Mouse (Mus musculus): Measurements from ENCODE around the gene Pdcd7. TPM values are rescaled to one million over a fixed set of nuclear protein-coding genes. Genes with fewer than 3 reads are reported as not detected.
A peak's percentile ranks its signal among the peaks of the same experiment; 100 is the strongest.

The Pdcd7 gene
- polyA plus RNA-seq, 1 experiment = 31.1 TPM

DNA sequence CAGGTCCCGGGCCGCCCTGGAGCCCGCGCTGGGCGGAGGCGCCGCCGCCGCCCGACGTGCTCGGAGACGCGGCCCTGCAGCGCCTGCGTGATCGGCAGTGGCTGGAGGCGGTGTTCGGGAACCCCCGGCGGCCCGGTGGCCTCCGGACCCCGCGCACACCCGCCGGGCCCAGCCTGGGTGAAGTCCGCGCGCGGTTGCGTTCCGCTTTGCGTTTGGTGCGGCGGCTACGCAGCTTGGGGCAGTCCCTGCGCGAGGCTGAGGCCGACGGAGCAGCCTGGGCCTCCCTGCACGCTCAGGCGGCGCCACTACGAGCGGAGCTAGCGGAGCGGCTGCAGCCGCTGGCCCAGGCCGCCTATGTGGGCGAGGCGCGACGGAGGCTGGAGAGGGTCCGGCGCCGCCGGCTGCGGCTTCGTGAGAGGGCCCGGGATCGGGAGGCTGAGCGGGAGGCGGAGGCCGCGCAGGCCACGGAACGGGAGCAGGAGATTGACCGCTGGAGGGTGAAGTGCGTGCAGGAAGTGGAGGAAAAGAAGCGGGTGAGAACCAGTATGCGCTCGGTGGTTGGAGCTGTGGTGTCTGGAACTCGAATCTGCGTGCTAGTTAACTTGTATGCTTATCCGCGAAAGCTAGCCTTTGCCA, 690 bp downstream of the Pdcd7 start:
- TF ChIP-seq EP300 (IDR thresholded peaks at IDR 0.05; ENCODE audit: insufficient read depth, low read depth, low read length) (no peak), CTCF (IDR thresholded peaks at IDR 0.05; ENCODE audit: low read depth, low read length) (no peak), POLR2A (IDR thresholded peaks at IDR 0.05; ENCODE audit: insufficient read depth, low read length) (no peak)
- peaks cover 1% of the 10 kb centered on the region for H3K4me1 ChIP-seq (ENCODE audit: control insufficient read depth, insufficient read depth, low read length)
- peaks cover 5% of the 10 kb centered on the region for H3K9me3 ChIP-seq (replicated peaks; ENCODE audit: control insufficient read depth, insufficient read depth, low read length, poor library complexity, severe bottlenecking)
- H3K27me3 ChIP-seq (ENCODE audit: control insufficient read depth, insufficient read depth, low read length, poor library complexity, severe bottlenecking) = no peaks in the 10 kb centered on the region
- H3K36me3 ChIP-seq (ENCODE audit: control insufficient read depth, insufficient read depth, low read length, poor library complexity, severe bottlenecking) = no peaks in the 10 kb centered on the region
- H3K9ac ChIP-seq (ENCODE audit: low read depth, poor library complexity, severe bottlenecking) = peak overlapping the region; percentile 89
- H3K27ac ChIP-seq (ENCODE audit: insufficient read depth, low read length) = no peak overlapping the region; the same call in 1 of the 2 replicates
- H3K4me3 ChIP-seq (ENCODE audit: low read depth, low read length) = peak overlapping the region; percentile 70

DNA sequence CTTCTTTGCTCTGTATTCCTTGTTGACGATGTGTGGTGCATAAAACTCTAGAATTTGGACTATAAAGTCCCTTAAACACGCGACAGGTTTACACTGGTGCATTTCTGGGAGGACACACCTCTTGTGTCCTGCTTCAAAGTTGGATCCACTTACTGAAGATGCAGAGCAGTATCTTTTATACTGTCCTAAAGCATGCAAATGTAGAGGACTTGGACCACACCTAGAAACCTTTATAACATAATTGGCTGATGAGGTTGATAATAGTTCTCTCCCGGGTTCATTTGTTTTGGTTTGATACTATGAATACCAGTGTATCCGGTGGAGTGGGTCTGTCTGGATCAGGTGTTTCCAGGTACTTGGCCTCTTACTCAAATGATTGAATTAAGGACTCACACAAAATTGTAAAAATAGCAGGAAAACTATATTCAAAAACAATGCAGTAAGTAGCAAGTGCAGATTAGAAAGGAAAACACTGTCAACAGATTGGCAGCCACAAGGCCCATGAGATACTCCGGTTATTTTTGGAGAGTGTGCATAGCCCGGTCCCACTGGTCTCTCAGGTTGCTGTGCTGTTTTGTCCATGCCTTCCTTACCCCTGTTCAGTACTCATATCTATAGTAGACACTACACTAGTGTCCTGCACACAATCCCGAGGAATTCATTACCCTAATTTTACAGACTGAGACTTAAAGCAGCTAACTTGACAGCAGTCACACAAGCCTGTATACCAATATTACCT, 1.4 kb downstream of the Pdcd7 start:
- Histone ChIP-seq H3K9me3 (replicated peaks; ENCODE audit: control insufficient read depth, insufficient read depth, low read length, poor library complexity, severe bottlenecking) (peaks cover 5% of the 10 kb centered on the region), H3K4me3 (ENCODE audit: low read depth, low read length) (peak overlapping the region; percentile 70), H3K27me3 (ENCODE audit: control insufficient read depth, insufficient read depth, low read length, poor library complexity, severe bottlenecking) (no peaks in the 10 kb centered on the region), H3K9ac (ENCODE audit: low read depth, poor library complexity, severe bottlenecking) (peak overlapping the region; percentile 89), H3K36me3 (ENCODE audit: control insufficient read depth, insufficient read depth, low read length, poor library complexity, severe bottlenecking) (no peaks in the 10 kb centered on the region), H3K27ac (ENCODE audit: insufficient read depth, low read length) (no peak overlapping the region; the same call in 1 of the 2 replicates), H3K4me1 (ENCODE audit: control insufficient read depth, insufficient read depth, low read length) (peaks cover 1% of the 10 kb centered on the region)
- no peak for TF ChIP-seq CTCF (IDR thresholded peaks at IDR 0.05; ENCODE audit: low read depth, low read length)
- TF ChIP-seq POLR2A (IDR thresholded peaks at IDR 0.05; ENCODE audit: insufficient read depth, low read length) = no peak
- TF ChIP-seq EP300 (IDR thresholded peaks at IDR 0.05; ENCODE audit: insufficient read depth, low read depth, low read length) = no peak

DNA sequence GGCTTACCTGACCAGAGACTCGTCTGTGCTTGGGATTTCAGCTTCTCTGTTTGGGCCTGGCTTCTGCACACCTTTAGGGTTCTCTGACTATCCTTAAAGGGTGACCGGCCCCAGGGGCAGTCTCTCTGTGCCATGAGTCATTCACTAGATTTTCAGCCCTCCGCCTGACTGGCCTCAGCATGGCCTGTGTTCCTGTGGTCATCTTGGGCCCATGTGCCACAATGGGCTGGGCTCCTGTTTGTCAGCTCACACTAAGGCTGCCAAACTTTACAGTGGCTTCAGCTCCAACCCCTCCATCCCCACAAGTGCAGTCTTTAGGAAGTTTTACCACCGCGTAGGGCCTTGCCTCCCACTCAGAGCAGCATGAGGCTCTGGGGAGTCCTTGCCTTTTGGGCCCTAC, 7.3 kb downstream of the Pdcd7 start:
- Histone ChIP-seq H3K9ac (ENCODE audit: low read depth, poor library complexity, severe bottlenecking) (no peak overlapping the region), H3K4me3 (ENCODE audit: low read depth, low read length) (no peak overlapping the region), H3K36me3 (ENCODE audit: control insufficient read depth, insufficient read depth, low read length, poor library complexity, severe bottlenecking) (peaks cover 26% of the 10 kb centered on the region), H3K27ac (ENCODE audit: insufficient read depth, low read length) (no peak overlapping the region), H3K27me3 (ENCODE audit: control insufficient read depth, insufficient read depth, low read length, poor library complexity, severe bottlenecking) (no peaks in the 10 kb centered on the region), H3K4me1 (ENCODE audit: control insufficient read depth, insufficient read depth, low read length) (no peaks in the 10 kb centered on the region), H3K9me3 (replicated peaks; ENCODE audit: control insufficient read depth, insufficient read depth, low read length, poor library complexity, severe bottlenecking) (no peaks in the 10 kb centered on the region)
- TF ChIP-seq EP300 (IDR thresholded peaks at IDR 0.05; ENCODE audit: insufficient read depth, low read depth, low read length) (no peak), POLR2A (IDR thresholded peaks at IDR 0.05; ENCODE audit: insufficient read depth, low read length) (no peak), CTCF (IDR thresholded peaks at IDR 0.05; ENCODE audit: low read depth, low read length) (no peak)

DNA sequence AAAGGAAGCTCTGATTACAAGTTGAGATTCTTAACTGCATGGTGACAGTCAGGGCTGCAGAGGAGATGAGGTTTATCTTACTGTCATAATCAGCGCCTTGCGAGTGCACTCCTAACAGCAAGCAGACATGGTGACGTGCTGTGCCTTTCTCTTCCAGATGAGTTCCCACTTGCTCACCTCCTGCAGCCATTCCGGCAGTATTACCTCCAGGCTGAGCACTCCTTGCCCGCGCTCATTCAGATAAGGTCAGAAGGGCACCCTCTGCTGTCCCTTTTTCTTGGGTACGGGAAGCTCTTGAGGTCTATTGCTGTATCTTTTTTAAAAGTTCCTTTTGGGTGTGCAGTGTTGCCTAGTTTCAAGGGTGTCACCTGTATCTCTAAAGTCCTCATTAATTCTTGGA, 10.7 kb downstream of the Pdcd7 start:
- H3K9ac ChIP-seq (ENCODE audit: low read depth, poor library complexity, severe bottlenecking) = no peak overlapping the region
- TF ChIP-seq CTCF (IDR thresholded peaks at IDR 0.05; ENCODE audit: low read depth, low read length) = no peak
- TF ChIP-seq POLR2A (IDR thresholded peaks at IDR 0.05; ENCODE audit: insufficient read depth, low read length) = no peak
- TF ChIP-seq EP300 (IDR thresholded peaks at IDR 0.05; ENCODE audit: insufficient read depth, low read depth, low read length) = no peak
- H3K36me3 ChIP-seq (ENCODE audit: control insufficient read depth, insufficient read depth, low read length, poor library complexity, severe bottlenecking) = peaks cover 44% of the 10 kb centered on the region
- no peak overlapping the region for H3K27ac ChIP-seq (ENCODE audit: insufficient read depth, low read length)
- no peaks in the 10 kb centered on the region for H3K4me1 ChIP-seq (ENCODE audit: control insufficient read depth, insufficient read depth, low read length)
- no peaks in the 10 kb centered on the region for H3K9me3 ChIP-seq (replicated peaks; ENCODE audit: control insufficient read depth, insufficient read depth, low read length, poor library complexity, severe bottlenecking)
- no peaks in the 10 kb centered on the region for H3K27me3 ChIP-seq (ENCODE audit: control insufficient read depth, insufficient read depth, low read length, poor library complexity, severe bottlenecking)
- no peak overlapping the region for H3K4me3 ChIP-seq (ENCODE audit: low read depth, low read length)

DNA sequence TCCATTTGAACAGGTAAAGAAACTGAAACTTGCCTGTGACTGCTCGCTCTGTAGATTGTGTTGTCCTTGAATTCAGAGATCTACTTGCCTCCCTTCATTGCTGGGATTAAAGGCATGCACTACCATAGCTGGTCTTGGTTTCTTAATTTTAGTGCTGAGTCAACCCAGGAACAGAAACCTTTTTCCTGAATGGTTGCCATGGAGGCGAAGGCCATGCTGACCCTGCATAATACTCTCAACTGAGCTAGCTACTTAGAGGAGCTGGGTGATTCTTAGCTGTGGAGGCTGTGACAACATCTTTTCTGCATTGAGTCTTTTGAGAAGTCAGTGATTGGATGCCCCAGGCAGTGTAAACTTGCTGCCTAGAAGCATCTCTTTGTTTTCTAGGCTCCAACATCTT, 11.1 kb downstream of the Pdcd7 start:
- Histone ChIP-seq H3K9ac (ENCODE audit: low read depth, poor library complexity, severe bottlenecking) (no peak overlapping the region), H3K4me3 (ENCODE audit: low read depth, low read length) (no peak overlapping the region), H3K9me3 (replicated peaks; ENCODE audit: control insufficient read depth, insufficient read depth, low read length, poor library complexity, severe bottlenecking) (no peaks in the 10 kb centered on the region), H3K27ac (ENCODE audit: insufficient read depth, low read length) (no peak overlapping the region), H3K27me3 (ENCODE audit: control insufficient read depth, insufficient read depth, low read length, poor library complexity, severe bottlenecking) (no peaks in the 10 kb centered on the region), H3K4me1 (ENCODE audit: control insufficient read depth, insufficient read depth, low read length) (no peaks in the 10 kb centered on the region), H3K36me3 (ENCODE audit: control insufficient read depth, insufficient read depth, low read length, poor library complexity, severe bottlenecking) (peaks cover 45% of the 10 kb centered on the region)
- TF ChIP-seq POLR2A (IDR thresholded peaks at IDR 0.05; ENCODE audit: insufficient read depth, low read length) (no peak), EP300 (IDR thresholded peaks at IDR 0.05; ENCODE audit: insufficient read depth, low read depth, low read length) (no peak), CTCF (IDR thresholded peaks at IDR 0.05; ENCODE audit: low read depth, low read length) (no peak)

DNA sequence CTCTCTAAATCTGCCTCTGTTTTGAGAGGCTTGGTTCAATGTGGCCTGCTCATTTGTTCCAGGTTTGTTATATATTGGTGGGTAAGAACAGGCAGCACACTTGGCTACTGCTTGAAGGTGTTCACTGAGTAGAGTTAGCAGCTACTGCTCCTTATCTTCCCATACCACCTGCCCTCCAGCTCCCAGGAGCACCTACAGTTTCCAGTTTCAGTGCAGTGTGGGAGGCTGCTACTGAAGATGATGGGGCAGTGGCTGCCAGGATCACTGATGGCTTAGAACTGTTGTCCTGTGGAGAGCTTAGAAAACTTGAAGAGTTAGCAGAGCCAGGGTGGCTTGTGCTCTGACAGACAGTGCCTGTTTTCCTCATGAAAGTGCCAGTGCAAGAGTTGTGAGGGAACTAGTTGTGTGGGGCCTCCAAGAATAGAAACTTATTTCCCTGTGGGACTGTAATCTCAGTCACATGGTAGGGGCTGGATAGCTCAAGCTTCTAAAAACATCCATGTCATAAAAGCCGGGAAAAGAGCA, 13.1 kb downstream of the Pdcd7 start:
- peaks cover 50% of the 10 kb centered on the region for H3K36me3 ChIP-seq (ENCODE audit: control insufficient read depth, insufficient read depth, low read length, poor library complexity, severe bottlenecking)

More for the DNA sequence above, 13.1 kb downstream of the Pdcd7 start:
- no peak for TF ChIP-seq CTCF (IDR thresholded peaks at IDR 0.05; ENCODE audit: low read depth, low read length)
- TF ChIP-seq EP300 (IDR thresholded peaks at IDR 0.05; ENCODE audit: insufficient read depth, low read depth, low read length) = no peak
- Histone ChIP-seq H3K27ac (ENCODE audit: insufficient read depth, low read length) (no peak overlapping the region), H3K4me1 (ENCODE audit: control insufficient read depth, insufficient read depth, low read length) (no peaks in the 10 kb centered on the region), H3K9me3 (replicated peaks; ENCODE audit: control insufficient read depth, insufficient read depth, low read length, poor library complexity, severe bottlenecking) (no peaks in the 10 kb centered on the region), H3K4me3 (ENCODE audit: low read depth, low read length) (no peak overlapping the region), H3K9ac (ENCODE audit: low read depth, poor library complexity, severe bottlenecking) (no peak overlapping the region), H3K27me3 (ENCODE audit: control insufficient read depth, insufficient read depth, low read length, poor library complexity, severe bottlenecking) (no peaks in the 10 kb centered on the region)

Data from ES-Bruce4 (cell line).